Mouse (Mus musculus) spleen, postnatal 36 days (tissue): ENCODE measurements at regions not wholly inside any gene's neighbourhood (a gene's known extent, or its start where the extent isn't known, plus 50 kb on each side); places are given as distances from the start of the nearest gene placed in this dataset.

ENCODE experiments used
- DNase-seq, 2 experiments: peaks; one replicate each; pipeline ENCODE4 v3.0.0; 2022; ENCODE audit warnings: low spot score in 2 of 2, mixed read lengths in 1 of 2

DNA sequence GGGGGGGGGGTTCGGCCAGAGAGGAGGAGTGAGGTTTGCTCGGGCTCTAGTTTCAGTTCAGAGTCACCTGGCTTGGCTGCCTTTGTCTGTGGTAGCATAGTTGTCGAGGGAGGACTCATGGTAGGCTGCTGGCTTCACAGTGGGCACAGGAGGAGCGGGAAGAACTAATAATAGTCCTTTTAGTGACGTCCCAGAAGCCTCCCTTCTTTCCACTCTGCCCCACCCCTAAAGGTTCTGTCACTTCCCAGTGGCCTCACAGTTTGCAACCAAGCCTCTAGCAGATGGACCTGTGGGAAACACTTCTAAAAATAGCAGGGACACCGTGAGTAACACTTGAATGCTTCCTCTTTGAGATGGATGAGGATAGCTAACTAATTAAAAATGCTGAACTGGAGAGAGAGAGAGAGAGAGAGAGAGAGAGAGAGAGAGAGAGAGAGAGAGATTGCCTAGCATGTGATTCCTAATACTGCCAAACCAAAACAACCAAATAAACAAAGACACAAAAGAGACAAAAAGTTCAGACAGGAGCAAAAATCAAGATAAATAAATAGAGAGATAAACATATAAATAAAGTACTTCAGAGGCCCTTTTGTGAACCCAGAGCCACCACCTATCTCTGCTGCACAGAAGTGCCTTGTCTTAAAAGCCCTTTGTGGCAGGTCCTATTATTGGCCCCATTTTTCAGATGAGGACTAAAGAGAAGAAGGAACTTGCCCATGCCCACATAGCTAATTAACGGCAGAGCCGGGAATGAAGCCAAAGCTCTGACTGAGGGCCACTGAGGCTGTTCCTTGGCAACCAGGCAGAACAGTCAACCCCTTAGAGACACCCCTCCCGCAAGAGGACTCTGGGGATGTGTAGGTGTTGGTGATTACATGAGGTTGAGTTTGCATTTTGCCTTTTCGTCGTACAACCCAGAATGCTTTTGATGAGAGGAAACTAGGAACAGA is 54.0 kb upstream of the Serp2 start:
- peak in 1 of 2 experiments; percentile 19 for DNase-seq
